Mouse (Mus musculus) gastrocnemius, postnatal 4 days (tissue): Measurements from ENCODE around the gene Tut1. TPM values are rescaled to one million over a fixed set of nuclear protein-coding genes. Genes with fewer than 3 reads are reported as not detected.
"Not testable (repeated sequence)": the region's sequence is repeated elsewhere in the genome, so short reads cannot be mapped to it uniquely, and the experiment has no call there.

ENCODE experiments used
- DNase-seq, 2 experiments: peaks; one replicate each; pipeline ENCODE4 v3.0.0; 2021 to 2022; ENCODE audit warnings: low spot score in 2 of 2, mixed read lengths in 2 of 2
- total RNA-seq, 2 experiments: library from RNA; stranded (reverse); gene quantifications; 2 replicates each; pipeline ENCODE4 v1.2.3; 2021

Tut1 gene
- total RNA-seq, 2 experiments from 2014 or later = 12.7 to 14.9 TPM

GRCm38 (mm10) chr19:8999223-8999622 lies 45.6 kb downstream of the Tut1 start:
- DNase-seq = no peak

- not testable (repeated sequence) for DNase-seq
These were observed 53.3 kb downstream of the Tut1 start for GRCm38 (mm10) chr19:9006915-9007314.

Other genes starting within 250 kb of the Tut1 start
- 10 to 100 TPM; 42.4 to 43.8 TPM for gene Slc3a2, start 230.5 kb upstream of the Tut1 start, total RNA-seq
- gene Wdr74, start 218.0 kb upstream of the Tut1 start, total RNA-seq = 10 to 100 TPM; 34.5 to 35.1 TPM
- gene 1700092M07Rik, start 213.1 kb upstream of the Tut1 start, total RNA-seq = 1 to 10 TPM in 1 of 2 experiments, not detected in 1; 2.5 TPM
- gene Stx5a, start 212.4 kb upstream of the Tut1 start, total RNA-seq = 10 to 100 TPM; 59.1 to 60.5 TPM
- gene Nxf1, start 196.8 kb upstream of the Tut1 start, total RNA-seq = 10 to 100 TPM; 70.4 to 80.5 TPM
- 10 to 100 TPM; 71.4 to 85.6 TPM for gene Tmem223, start 182.9 kb upstream of the Tut1 start, total RNA-seq
- 10 to 100 TPM; 19.3 to 21.9 TPM for gene Tmem179b, start 179.4 kb upstream of the Tut1 start, total RNA-seq
- 10 to 100 TPM; 15.5 to 16.9 TPM for gene Taf6l, start 167.4 kb upstream of the Tut1 start, total RNA-seq
- gene Polr2g, start 155.3 kb upstream of the Tut1 start, total RNA-seq = 10 to 100 TPM; 61.0 to 65.4 TPM
- gene Zbtb3, start 151.3 kb upstream of the Tut1 start, total RNA-seq = 1 to 10 TPM; 1.4 to 1.5 TPM
- gene Ttc9c, start 134.5 kb upstream of the Tut1 start, total RNA-seq = 10 to 100 TPM; 19.9 to 22.9 TPM
- gene Hnrnpul2, start 133.8 kb upstream of the Tut1 start, total RNA-seq = 10 to 100 TPM; 61.3 to 71.0 TPM
- under 1 TPM in 1 of 2 experiments, not detected in 1; 0.67 TPM for gene AC129217.1, start 124.1 kb upstream of the Tut1 start, total RNA-seq
- 10 to 100 TPM; 22.1 to 24.2 TPM for gene Bscl2, start 116.4 kb upstream of the Tut1 start, total RNA-seq
- gene Gng3, start 114.7 kb upstream of the Tut1 start, total RNA-seq = under 1 TPM; 0.17 to 0.26 TPM
- gene Lrrn4cl, start 103.1 kb upstream of the Tut1 start, total RNA-seq = 10 to 100 TPM; 18.7 to 22.9 TPM
- 100 to 1,000 TPM; 149 to 158 TPM for gene Ubxn1, start 82.4 kb upstream of the Tut1 start, total RNA-seq
- gene Uqcc3, start 72.9 kb upstream of the Tut1 start, total RNA-seq = 10 to 100 TPM; 48.1 to 49.3 TPM
- 10 to 100 TPM in 1 of 2 experiments, 1 to 10 TPM in 1; 2.4 to 11.4 TPM for gene Lbhd1, start 70.1 kb upstream of the Tut1 start, total RNA-seq
- not detected for gene Gm49403, start 69.9 kb upstream of the Tut1 start, total RNA-seq
- gene 1810009A15Rik, start 65.0 kb upstream of the Tut1 start, total RNA-seq = 10 to 100 TPM; 30.0 to 30.9 TPM
- 1 to 10 TPM; 1.5 to 2.9 TPM for gene Gm49416, start 64.9 kb upstream of the Tut1 start, total RNA-seq
- gene Ints5, start 60.8 kb upstream of the Tut1 start, total RNA-seq = 10 to 100 TPM; 19.0 to 20.1 TPM
- 10 to 100 TPM; 74.2 to 77.0 TPM for gene Ganab, start 55.8 kb upstream of the Tut1 start, total RNA-seq
- 10 to 100 TPM; 29.6 to 31.6 TPM for gene B3gat3, start 33.5 kb upstream of the Tut1 start, total RNA-seq
- 1 to 10 TPM; 4.4 to 4.9 TPM for gene Rom1, start 24.5 kb upstream of the Tut1 start, total RNA-seq
- gene Eml3, start 24.3 kb upstream of the Tut1 start, total RNA-seq = 10 to 100 TPM; 24.3 to 26.7 TPM
- gene Mta2, start 12.0 kb upstream of the Tut1 start, total RNA-seq = 10 to 100 TPM; 61.1 to 69.8 TPM
- gene Eef1g, start 13.2 kb downstream of the Tut1 start, total RNA-seq = 100 to 1,000 TPM; 704 to 748 TPM
- gene Ahnak, start 35.4 kb downstream of the Tut1 start, total RNA-seq = 100 to 1,000 TPM; 377 to 414 TPM
- gene Scgb1a1, start 134.1 kb downstream of the Tut1 start, total RNA-seq = 1 to 10 TPM; 1.7 to 5.3 TPM
- gene Asrgl1, start 181.8 kb downstream of the Tut1 start, total RNA-seq = 10 to 100 TPM; 11.5 to 14.4 TPM